Mouse (Mus musculus) T-helper 17 cell (primary cell): ENCODE measurements around the gene Strada.
"Not testable (repeated sequence)": the region's sequence is repeated elsewhere in the genome, so short reads cannot be mapped to it uniquely, and the experiment has no call there.

Experiments
- in situ Hi-C, 2 experiments: fragments of 300-600 bp; cut with MboI, MseI; formaldehyde crosslinking; loops; 1 replicate in 1 of 2; 2 replicates in 1 of 2; pipeline ENCODE4 v1.15.1; 2025; ENCODE audit warnings: high pct_unique_total_duplicates in 2 of 2

The Strada gene

DNA sequence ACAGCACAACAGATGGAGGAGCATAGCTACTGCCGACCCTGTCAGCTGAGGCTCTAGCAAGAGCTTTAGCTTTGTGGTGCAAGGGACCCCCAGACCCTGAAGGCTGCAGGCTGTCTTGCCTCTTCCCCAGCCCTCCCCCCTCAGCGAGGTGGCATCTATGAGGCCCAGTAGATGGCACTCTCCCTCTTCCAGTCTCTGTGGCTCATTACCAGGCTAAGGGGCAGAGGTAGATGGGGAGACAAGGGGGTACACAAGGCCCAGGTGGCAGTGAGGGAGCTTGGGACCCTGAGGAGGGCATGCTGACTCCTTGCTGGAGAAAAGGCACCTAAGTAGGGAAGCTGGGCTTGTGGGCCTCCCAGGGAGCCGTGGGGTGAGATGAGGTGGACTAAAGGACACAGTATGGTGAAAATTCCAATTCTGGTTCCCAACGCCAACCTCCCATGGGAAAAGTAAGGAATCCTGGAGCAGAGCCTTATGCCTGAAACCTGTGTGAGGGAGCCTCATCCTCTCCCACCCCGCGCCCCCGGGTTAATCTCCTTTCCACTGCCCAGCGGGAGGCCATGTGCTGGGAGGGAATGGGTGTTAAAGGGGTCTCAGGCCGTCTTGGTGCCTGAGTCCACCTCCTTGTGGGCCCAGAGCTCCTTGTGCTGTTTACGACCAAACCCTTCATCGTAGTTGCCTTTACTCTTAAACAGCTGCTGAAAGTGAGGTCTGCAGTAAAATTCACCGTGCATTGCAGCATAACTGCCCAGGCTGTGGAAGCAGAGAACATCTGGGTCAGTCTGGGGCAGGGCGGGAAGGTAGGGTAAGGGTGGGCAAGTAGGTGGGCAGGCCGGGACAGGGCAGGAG is 43.7 kb downstream of the Strada start:
- in situ Hi-C loops: no loop called here

GRCm38 (mm10) chr11:106157154-106157553 is 44.8 kb downstream of the Strada start:
- in situ Hi-C loops: no loop called here

GRCm38 (mm10) chr11:106156257-106156656 is 45.7 kb downstream of the Strada start:
- in situ Hi-C loops: no loop called here

DNA sequence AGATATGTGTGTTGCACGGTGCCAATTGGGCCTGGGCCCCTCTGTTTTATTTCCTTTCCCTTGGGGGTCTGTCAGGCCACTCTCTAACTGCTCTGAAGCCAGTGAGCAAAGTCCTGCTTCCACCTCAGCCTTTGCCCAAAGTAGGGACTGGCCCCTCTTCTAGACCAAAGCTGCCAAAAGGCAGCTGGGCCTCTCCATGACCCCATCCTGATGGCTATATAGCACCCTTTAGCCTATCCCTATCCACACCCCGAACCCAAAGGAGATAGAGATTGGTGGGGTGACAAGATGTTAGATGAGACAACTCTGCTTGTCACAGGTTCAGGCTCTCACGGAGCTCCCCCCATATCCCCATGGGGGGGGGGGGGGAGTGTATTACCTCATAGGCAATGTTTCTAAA is 46.2 kb downstream of the Strada start:
- in situ Hi-C loops: no loop called here

GRCm38 (mm10) chr11:106154770-106155169 is 47.2 kb downstream of the Strada start:
- in situ Hi-C loops: loop anchor here in 1 of 2 experiments (5.0 kb wide), 2 partner anchors 38 to 102 kb away; no protein-coding TSS in a partner anchor

DNA sequence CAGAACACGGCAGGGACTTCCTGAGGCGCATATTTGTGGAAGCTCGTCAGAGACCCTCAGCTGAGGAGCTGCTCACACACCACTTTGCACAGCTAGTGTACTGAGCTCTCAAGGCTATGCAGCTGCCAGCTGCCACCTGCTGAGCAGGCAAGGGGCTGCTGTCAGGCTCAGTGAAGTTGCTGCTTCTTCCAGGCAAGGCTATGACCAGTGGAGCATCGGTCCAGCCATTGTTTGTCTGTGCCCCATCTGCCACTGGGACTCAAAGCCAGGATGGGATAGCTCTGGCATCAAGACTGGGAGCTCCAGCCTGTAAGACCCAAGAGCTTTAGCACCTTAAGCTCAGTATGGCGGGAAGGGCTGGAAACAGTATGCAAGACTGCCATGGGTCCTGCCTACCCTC is 47.9 kb downstream of the Strada start:
- in situ Hi-C loops: loop anchor here in 1 of 2 experiments (5.0 kb wide), 2 partner anchors 38 to 102 kb away; no protein-coding TSS in a partner anchor

DNA sequence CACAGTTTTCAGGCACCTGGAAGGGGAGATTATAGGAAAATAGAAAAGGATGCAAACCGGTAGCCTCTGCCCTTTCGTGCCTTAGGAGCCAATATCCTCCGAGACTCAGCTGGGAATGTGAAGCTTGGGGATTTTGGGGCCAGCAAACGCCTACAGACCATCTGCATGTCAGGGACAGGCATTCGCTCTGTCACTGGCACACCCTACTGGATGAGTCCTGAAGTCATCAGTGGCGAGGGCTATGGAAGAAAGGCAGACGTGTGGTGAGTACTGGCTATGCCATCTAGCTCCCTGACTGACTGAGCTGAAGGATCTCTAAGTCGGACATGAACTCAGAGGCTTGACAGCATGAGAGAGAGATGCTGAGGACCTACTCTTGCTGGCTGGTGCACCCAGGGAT is 49.8 kb downstream of the Strada start:
- in situ Hi-C loops: loop anchor here in 1 of 2 experiments (5.0 kb wide), 2 partner anchors 40 to 100 kb away; no protein-coding TSS in a partner anchor

DNA sequence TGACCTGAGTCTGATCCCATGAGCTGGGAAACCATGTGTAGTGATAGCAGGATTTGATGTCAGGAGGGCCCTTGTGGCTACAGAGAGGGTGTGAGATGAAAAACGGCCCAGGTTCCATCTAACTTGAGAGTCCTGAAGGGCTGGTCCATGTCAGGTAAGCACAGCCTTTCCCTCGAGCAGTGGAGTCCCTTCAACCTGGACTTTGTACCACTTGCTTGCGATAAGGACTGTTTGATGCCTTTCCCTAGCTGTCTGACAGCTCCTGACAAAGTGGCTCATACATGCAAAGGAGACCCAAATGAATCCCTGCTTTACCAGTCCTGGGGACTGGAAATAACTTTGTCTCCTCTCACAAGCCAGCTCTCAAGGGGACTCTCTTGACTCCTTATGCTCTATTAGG is 50.7 kb downstream of the Strada start:
- in situ Hi-C loops: loop anchor here in 1 of 2 experiments (5.0 kb wide), 2 partner anchors 41 to 99 kb away; no protein-coding TSS in a partner anchor

- in situ Hi-C loops: no loop called here
Measured at GRCm38 (mm10) chr11:106134580-106135528, 67.1 kb downstream of the Strada start.

DNA sequence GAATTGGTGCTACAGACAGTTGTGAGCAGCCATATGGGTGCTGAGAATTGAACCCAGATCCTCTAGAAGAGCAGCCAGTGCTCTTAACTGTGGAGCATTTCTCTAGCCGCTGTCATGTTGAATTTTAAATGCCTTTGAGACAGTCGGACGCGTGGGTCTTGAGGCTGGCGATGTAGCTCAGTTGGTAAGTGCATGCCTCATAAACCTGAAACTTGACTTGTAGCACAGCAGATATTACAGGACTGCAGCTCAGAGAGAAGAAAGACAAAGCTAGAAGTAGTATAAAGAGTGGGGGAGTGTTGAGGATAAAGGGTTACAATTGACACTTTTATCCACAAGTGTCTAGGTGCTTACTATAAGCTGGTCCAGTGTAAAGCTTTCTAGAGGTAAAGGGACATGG is 69.5 kb downstream of the Strada start:
- in situ Hi-C loops: no loop called here

DNA sequence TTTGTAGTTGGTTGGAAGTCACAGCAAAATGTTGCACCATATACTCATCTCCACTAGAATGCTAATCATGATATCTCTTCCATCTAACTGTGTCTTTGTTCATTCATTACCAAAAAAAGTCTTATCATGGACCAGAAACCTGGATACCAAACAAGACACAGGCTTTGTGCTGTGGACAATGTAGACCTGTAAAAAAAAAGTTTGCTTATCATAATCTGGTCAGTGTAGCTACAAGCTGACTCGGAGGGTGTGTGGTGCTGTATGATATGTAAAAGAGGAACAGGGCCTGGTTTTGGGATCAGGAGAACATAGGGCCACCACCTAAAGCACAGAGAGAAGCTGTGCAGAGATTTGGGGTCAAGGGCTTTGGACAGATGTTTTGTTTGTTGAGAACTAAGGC is 72.5 kb downstream of the Strada start:
- in situ Hi-C loops: no loop called here

- in situ Hi-C loops: not testable (repeated sequence)
Measured at GRCm38 (mm10) chr11:106126727-106127373, 75.1 kb downstream of the Strada start.

DNA sequence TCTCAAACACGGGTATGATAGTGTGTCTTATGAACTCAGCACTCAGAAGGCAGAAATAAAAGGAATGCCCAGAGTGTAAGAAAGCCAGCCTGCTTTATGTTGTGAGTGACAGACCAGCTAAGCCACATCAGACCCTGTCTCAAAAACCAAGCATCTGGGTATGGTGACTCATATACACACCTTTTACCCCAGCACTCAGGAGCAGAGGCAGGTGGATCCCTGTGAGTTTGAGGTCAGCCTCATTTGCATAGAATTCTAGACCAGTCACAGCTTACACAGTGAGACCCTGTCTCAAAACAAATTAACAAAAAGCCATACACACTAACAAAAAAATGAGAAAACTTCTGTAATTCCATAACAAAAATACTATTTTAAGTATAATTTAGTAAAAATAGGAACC is 76.1 kb downstream of the Strada start:
- in situ Hi-C loops: no loop called here

DNA sequence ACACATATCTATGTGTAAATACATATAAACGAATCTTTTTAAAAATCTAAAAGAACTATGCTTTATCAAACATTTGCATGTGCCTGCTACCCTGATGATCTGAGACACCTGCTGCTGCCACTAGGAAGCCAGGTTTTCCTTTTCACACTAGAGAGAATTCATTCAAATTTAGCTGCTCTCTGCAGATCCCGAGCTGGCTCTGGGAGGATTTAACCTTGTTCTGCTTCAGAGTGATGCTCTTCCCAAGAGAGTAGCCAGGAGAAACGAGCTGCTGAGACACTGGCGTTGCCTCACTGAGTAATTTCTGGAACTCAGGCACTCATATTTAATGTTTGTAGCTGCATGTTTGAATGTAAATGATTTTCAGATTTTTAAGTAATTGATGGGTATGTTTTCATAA is 77.2 kb downstream of the Strada start:
- in situ Hi-C loops: no loop called here

- in situ Hi-C loops: no loop called here
Measured at GRCm38 (mm10) chr11:106122736-106123135, 79.2 kb downstream of the Strada start.

GRCm38 (mm10) chr11:106122221-106122620 is 79.7 kb downstream of the Strada start:
- in situ Hi-C loops: no loop called here
